Mouse (Mus musculus): ENCODE measurements at regions not wholly inside any gene's neighbourhood (a gene's known extent, or its start where the extent isn't known, plus 50 kb on each side); places are given as distances from the start of the nearest gene placed in this dataset.

GRCm38 (mm10) chr10:38288689-38289283 lies 532.8 kb downstream of the Rfpl4b start:
- intact Hi-C loops (cut with DNase I), result no loop called here
- no peak for DNase-seq

- intact Hi-C loops (cut with DNase I), result loop anchor here (5.0 kb wide), 1 partner anchor 1197 kb away; no protein-coding TSS in a partner anchor
- DNase-seq, result peak in 1 of 2 experiments; percentile 4
These were observed 552.4 kb downstream of the Rfpl4b start for GRCm38 (mm10) chr10:38269136-38269535.

GRCm38 (mm10) chr10:38265564-38265963 lies 556.0 kb downstream of the Rfpl4b start:
- intact Hi-C loops (cut with DNase I), result loop anchor here (5.0 kb wide), 1 partner anchor 1193 kb away; no protein-coding TSS in a partner anchor
- no peak for DNase-seq

- intact Hi-C loops (cut with DNase I), result no loop called here
These were observed 574.8 kb downstream of the Rfpl4b start for GRCm38 (mm10) chr10:38246821-38247220.

More at GRCm38 (mm10) chr10:38246821-38247220, 574.8 kb downstream of the Rfpl4b start:
- no peak for DNase-seq

Measured in gastrocnemius, postnatal 36 days (tissue).